Mouse (Mus musculus) CH12.LX (cell line): ENCODE measurements around the gene Atp5l.

Experiments
- CHD2 ChIP-seq: IDR thresholded peaks from 2 replicates; pipeline ENCODE4 v1.6.1; 2011; ENCODE audit warnings: low read length, improper control_type of control experiment
- CTCF ChIP-seq, 2 experiments: IDR thresholded peaks in 1 of 2; conservative IDR thresholded peaks in 1 of 2; 2 replicates each; pipeline ENCODE4 v1.5.1; 2011 to 2012; ENCODE audit warnings: low read depth in 2 of 2, low read length in 2 of 2, improper control_type of control experiment in 1 of 2, inconsistent platforms in 1 of 2, mild to moderate bottlenecking in 1 of 2, moderate library complexity in 1 of 2
- E2F4 ChIP-seq: IDR thresholded peaks from 2 replicates; pipeline ENCODE4 v1.6.1; 2011; ENCODE audit warnings: low read depth, low read length, improper control_type of control experiment; ENCODE audit not compliant: insufficient replicate concordance
- EP300 ChIP-seq: IDR thresholded peaks from 2 replicates; pipeline ENCODE4 v1.6.1; 2011; ENCODE audit warnings: low read length, improper control_type of control experiment
- MAFK ChIP-seq: IDR thresholded peaks from 2 replicates; pipeline ENCODE4 v1.6.1; 2011; ENCODE audit warnings: low read length, improper control_type of control experiment; ENCODE audit not compliant: insufficient replicate concordance
- MAX ChIP-seq: IDR thresholded peaks from 2 replicates; pipeline ENCODE4 v1.6.1; 2011; ENCODE audit warnings: low read length, improper control_type of control experiment
- MAZ ChIP-seq: IDR thresholded peaks from 2 replicates; pipeline ENCODE4 v1.6.1; 2012; ENCODE audit warnings: low read depth, mild to moderate bottlenecking, inconsistent platforms, low read length, improper control_type of control experiment, moderate library complexity
- NRF1 ChIP-seq: IDR thresholded peaks from 2 replicates; pipeline ENCODE4 v1.6.1; 2014; ENCODE audit warnings: low read depth, mild to moderate bottlenecking, inconsistent platforms, low read length, improper control_type of control experiment, moderate library complexity
- POLR2A ChIP-seq: IDR thresholded peaks from 2 replicates; pipeline ENCODE4 v1.6.1; 2011; ENCODE audit warnings: low read depth, mild to moderate bottlenecking, improper control_type of control experiment, low read length
- USF1 ChIP-seq: IDR thresholded peaks from 2 replicates; pipeline ENCODE4 v1.6.1; 2014; ENCODE audit warnings: low read depth, mild to moderate bottlenecking, inconsistent platforms, low read length, improper control_type of control experiment
- USF2 ChIP-seq: conservative IDR thresholded peaks from 2 replicates; pipeline ENCODE4 v1.6.1; 2011; ENCODE audit warnings: low read depth, low read length, improper control_type of control experiment
- ZC3H11A ChIP-seq: IDR thresholded peaks from 2 replicates; pipeline ENCODE4 v1.6.1; 2012; ENCODE audit warnings: low read depth, mild to moderate bottlenecking, inconsistent platforms, low read length, improper control_type of control experiment

GRCm38 (mm10) chr9:44905620-44906019 lies 14.9 kb downstream of the Atp5l start:
- no peak for TF ChIP-seq EP300
- TF ChIP-seq MAFK, result no peak
- TF ChIP-seq CTCF (conservative IDR thresholded peaks at IDR 0.05 in 1 of 2, IDR thresholded peaks at IDR 0.05 in 1 of 2; ENCODE audit: low read depth in 2 of 2, low read length in 2 of 2), result no peak
- no peak for TF ChIP-seq MAX
- TF ChIP-seq POLR2A, result no peak
- TF ChIP-seq ZC3H11A, result no peak
- TF ChIP-seq CHD2, result no peak
- TF ChIP-seq MAZ, result no peak
- TF ChIP-seq E2F4, result no peak
- no peak for TF ChIP-seq USF1
- TF ChIP-seq USF2, result no peak
- TF ChIP-seq NRF1, result no peak
